Mouse (Mus musculus) gonadal fat pad, adult 2 months (tissue): ENCODE data around the gene Tigar. TPM values are rescaled to one million over a fixed set of nuclear protein-coding genes. Genes with fewer than 3 reads are reported as not detected.

ENCODE experiments used
- DNase-seq: peaks from one replicate; pipeline ENCODE4 v3.0.0-alpha.2; 2012; ENCODE audit warnings: low read depth
- polyA plus RNA-seq: library from polyadenylated mRNA; depleted of rRNA; stranded (reverse); fragments of >200 nt; gene quantifications from 2 replicates; pipeline ENCODE4 v1.2.3, GENCODE M21; 2012; rRNA removed

Tigar gene
- polyA plus RNA-seq, 1 experiment, result 4.1 TPM

DNA sequence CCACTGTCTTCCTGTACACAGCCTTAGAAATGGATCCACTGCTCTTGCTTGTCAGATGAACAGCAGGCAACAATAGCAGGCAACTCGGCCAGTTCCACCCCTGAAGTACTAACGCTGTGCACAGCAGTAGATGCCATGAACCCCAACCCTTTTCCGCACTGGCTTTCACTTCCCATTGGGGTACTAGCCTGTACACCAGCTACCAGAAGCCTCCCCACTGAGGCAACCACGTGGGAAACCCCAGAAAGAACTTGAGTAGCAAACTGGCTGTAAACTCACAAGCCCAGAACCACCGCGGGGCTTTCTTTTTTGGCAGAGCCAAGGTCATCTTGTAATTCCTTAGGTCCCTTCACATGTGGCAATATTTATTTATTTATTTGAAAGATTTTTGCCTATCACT is 27.5 kb downstream of the Tigar start:
- DNase-seq, result no peak

DNA sequence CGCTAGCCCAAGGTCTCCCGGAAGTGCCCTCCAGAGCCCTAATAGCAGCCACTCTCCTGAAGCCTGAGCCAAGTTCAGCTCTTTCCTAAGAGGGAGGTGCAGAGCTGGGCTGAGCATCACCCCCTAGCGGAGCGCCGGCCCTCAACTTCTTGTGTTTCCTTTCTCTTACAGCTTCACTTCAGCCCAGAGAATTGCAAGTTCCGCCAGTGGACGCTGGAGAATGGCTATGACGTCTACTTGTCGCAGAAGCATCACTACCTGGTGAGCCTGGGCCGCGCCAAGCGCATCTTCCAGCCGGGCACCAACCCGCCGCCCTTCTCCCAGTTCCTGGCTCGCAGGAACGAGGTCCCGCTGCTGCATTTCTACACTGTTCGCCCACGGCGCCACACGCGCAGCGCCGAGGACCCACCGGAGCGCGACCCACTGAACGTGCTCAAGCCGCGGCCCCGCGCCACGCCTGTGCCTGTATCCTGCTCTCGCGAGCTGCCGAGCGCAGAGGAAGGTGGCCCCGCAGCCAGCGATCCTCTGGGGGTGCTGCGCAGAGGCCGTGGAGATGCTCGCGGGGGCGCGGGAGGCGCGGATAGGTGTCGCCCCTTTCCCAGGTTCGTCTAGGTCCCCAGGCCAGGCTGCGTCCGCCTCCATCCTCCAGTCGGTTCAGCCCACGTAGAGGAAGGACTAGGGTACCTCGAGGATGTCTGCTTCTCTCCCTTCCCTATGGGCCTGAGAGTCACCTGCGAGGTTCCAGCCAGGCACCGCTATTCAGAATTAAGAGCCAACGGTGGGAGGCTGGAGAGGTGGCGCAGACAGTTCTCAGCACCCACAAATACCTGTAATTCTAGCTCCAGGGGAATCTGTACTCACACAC is 29.3 kb downstream of the Tigar start:
- no peak for DNase-seq

DNA sequence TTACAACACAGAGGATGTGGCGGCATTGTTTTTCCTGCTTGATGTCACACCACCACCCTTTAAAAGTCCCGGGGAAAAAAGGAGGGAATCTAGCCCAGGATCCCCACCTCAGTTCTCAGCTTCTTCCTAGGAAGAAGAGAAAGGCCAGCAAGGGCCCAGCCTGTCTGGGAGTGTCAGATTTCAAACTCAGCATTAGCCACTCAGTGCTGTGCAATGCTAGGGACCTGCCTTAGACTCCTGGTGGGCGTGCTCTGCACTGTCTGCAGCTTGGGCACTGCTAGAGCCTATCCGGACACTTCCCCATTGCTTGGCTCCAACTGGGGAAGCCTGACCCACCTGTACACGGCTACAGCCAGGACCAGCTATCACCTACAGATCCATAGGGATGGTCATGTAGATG is 36.5 kb downstream of the Tigar start, which contains the start of gene Fgf23:
TSS of gene Fgf23 (plus strand) at position 86 of the 400 bp plus-strand sequence.
- DNase-seq, result no peak

DNA sequence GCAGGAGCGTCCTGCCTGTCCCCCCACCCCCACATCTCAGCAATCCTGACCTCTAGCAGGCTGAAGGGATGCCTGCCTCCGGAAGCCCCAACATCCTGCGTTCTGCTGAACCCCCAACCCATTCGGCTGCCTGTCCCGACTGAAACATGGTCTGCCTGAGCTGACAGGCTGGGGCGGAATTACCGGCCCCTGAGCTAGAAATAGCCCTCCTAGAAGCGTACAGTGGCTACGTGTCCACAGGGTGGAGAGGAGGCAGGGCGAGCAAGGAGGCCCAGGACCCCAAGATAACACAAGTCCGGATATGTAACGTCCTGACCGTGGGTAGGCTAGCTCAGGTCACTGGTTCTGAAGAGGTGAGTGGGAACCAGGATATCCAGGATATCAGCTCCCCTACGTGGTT is 44.5 kb downstream of the Tigar start:
- DNase-seq, result no peak

DNA sequence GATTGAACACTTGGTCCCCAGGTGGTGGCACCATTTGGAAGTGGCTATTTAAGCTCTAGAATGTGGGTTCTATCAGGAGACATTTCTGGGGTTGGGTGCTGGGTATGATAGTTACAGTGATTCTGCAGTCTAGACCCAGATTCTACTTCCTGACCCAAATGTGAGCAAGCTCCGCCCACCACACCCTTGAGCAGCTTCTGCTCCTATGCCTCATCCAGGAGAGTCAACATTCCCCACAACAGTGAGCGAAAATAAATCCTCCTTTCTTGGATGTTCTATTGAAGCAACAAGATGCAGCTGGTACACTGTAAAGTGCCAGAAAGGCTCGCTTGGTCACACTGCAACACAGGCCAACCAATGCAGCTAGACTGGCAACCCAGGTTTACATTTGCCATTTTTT is 45.4 kb downstream of the Tigar start:
- no peak for DNase-seq

DNA sequence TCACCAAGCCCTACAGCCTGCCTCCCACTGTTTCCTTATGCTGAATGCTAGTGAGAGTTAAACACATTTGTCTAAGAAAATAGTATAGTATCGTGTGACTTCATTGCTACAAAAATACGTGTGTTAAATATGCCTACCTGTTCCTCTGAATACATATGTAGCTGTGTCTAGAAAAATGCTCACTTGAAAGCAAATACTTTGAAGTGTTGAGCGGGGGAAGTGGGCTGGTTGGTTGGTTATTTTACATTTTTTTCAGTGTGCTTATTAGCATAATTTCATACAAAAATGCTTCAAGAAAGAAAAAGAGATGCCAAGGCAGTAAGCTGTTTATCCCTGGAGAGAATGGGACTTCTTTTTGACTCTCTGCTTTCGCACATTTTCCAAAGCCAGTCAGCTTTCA is 49.4 kb downstream of the Tigar start:
- no peak for DNase-seq

DNA sequence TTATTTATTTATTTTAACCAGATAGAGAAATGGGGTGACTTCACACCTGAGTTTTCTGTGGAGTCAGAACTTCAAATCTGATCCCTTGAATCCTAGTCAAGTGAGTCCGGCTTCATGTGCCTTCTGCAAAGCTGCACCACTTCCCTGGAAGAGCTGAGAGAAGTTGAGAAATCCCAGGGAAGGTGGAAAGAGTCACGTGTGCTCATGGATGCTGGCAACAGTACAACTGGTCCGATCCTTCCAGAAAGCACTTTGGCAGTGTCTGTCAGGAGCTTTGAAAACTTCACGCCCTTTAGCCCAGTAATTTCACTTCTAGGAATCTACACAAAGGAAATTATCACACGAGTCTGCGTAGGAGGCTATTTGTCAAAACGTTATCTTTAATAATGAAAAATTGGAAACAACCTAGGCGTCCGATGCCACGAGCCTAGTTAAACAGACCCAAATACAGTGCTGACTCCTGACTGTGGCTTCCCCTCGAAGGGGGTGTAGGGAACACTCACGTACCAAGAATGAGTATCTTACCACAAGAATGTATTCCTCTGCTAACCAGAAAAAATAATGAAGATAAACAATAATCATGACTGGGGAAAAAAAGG is 52.3 kb downstream of the Tigar start:
- peak; percentile 19 for DNase-seq

DNA sequence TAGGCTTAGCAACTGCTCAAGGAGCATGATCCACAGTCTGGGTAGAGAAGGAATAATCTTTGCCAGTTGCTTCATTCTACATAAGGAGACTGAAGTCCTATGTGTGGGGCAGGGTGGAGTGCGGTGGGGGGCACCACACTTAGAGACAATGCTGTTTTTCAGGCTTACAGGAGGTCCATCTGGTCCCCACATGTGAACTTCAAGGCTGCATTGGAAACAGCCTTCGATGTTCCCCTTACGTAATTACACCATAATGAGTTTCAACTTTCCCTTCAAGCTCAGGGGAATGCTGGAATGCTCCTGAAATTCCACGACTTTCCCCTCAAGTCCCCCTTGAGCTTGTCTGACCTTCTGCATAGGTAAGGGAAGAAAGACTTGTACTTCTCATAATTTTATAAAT is 58.5 kb downstream of the Tigar start:
- DNase-seq, result no peak

DNA sequence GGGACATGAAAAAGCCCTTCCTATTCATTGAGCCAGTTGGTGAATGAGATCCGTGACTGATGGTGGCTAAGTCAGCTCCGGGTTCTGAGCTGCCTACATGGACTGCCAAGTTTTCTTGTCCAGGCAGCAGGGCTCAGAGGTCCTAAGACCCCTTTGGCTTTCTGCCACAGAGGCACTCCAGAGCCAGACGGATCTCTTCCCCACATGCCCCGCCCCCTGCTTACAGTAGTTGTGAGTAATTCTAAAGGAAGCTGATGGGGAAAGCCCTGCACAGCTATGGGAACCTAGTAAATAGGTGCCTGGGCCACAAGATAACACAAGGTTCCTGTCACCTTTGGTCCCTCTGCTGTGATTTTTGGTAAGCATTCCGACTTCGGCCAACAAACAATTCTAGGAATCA is 64.4 kb downstream of the Tigar start:
- no peak for DNase-seq

Other genes starting within 250 kb of the Tigar start
- 0.27 TPM in 1 of 2 replicates, not detected in the other for gene Dyrk4, start 187.7 kb downstream of the Tigar start, polyA plus RNA-seq
- gene Rad51ap1, start 170.0 kb downstream of the Tigar start, polyA plus RNA-seq, result 1.1 and 1.4 TPM in 2 replicates
- gene D6Wsu163e, start 169.6 kb downstream of the Tigar start, polyA plus RNA-seq, result 6.2 and 6.6 TPM in 2 replicates
- not detected in 2 replicates for gene Fgf6, start 94.0 kb downstream of the Tigar start, polyA plus RNA-seq
- gene Fgf23, start 36.7 kb downstream of the Tigar start, polyA plus RNA-seq, result not detected in 2 replicates
- gene Ccnd2, start 42.6 kb upstream of the Tigar start, polyA plus RNA-seq, result 55.4 and 75.2 TPM in 2 replicates